Mouse (Mus musculus) inflammation-experienced regulatory T-cells, adult 16 weeks (primary cell): ENCODE data around the gene Prl3d3. TPM values are rescaled to one million over a fixed set of nuclear protein-coding genes. Genes with fewer than 3 reads are reported as not detected.

Experiments
- polyA plus RNA-seq: library from polyadenylated mRNA; unstranded; fragments of 100-300 nt; shearing (Covaris generic); gene quantifications from one replicate; pipeline ENCODE4 v1.2.1, GENCODE M21; 2017

Prl3d3 gene
- polyA plus RNA-seq, result not detected

DNA sequence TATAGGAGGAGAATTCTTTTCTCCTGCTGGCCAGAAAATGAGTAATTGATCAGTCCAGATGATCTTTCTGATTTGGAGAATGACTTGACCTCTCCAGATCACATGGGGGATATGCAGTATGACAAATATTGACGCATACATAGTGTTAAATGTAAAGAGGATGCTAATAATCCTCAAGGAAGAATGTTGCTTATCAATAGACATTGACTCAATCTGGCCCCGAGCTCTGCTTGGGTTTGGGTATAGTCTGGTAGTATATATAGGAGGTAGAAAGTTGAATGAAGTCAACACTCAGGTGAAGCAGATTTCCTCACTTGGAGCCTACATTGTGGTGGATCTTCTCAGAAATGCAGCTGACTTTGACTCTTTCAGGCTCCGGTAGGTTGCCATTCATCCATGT is at the start of gene Prl3d3:
TSS of gene Prl3d3 (plus strand) at position 301 of the 400 bp plus-strand sequence.

DNA sequence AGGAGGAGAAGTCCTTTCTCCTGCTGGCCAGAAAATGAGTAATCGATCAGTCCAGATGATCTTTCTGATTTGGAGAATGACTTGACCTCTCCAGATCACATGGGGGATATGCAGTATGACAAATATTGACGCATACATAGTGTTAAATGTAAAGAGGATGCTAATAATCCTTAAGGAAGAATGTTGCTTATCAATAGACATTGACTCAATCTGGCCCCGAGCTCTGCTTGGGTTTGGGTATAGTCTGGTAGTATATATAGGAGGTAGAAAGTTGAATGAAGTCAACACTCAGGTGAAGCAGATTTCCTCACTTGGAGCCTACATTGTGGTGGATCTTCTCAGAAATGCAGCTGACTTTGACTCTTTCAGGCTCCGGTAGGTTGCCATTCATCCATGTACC is 35.2 kb upstream of the Prl3d3 start, which contains the start of gene Prl3d2:
TSS of gene Prl3d2 (plus strand) at position 301 of the 400 bp plus-strand sequence.

DNA sequence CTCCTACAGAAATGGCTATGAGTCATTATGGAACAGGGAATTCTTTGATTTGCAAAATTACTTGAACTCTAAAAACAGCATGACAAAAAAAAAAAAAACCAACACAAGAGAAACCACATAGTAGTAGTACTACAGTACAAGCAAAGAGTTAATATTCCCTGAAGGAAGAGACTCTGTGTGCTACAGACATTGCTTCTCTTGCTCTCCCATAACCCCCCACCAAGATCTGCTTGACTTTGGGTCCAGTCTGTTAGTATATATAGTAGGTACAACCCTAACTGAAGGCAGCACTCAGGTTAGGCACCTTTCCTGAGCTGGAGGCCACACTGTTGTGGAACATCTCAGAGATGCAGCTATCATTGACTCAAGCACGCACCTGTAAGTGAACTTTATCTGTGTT is 39.8 kb downstream of the Prl3d3 start, which contains the start of gene Prl3c1:
TSS of gene Prl3c1 (plus strand) at position 301 of the 400 bp plus-strand sequence.

Other genes with a start within 250 kb of the Prl3d3 start
- gene Prl, start 99.2 kb upstream of the Prl3d3 start, polyA plus RNA-seq, result not detected
- not detected for gene Prl3d1, start 62.6 kb upstream of the Prl3d3 start, polyA plus RNA-seq
- not detected for gene Prl3d2, start 35.1 kb upstream of the Prl3d3 start, polyA plus RNA-seq
- gene Prl3c1, start 39.9 kb downstream of the Prl3d3 start, polyA plus RNA-seq, result not detected
- gene Prl3b1, start 85.1 kb downstream of the Prl3d3 start, polyA plus RNA-seq, result not detected
- gene Prl3a1, start 102.6 kb downstream of the Prl3d3 start, polyA plus RNA-seq, result not detected
- not detected for gene Prl6a1, start 155.8 kb downstream of the Prl3d3 start, polyA plus RNA-seq
- not detected for gene Prl8a2, start 188.9 kb downstream of the Prl3d3 start, polyA plus RNA-seq
- gene Prl2b1, start 234.1 kb downstream of the Prl3d3 start, polyA plus RNA-seq, result not detected